ENCODE assay signal across 1 mouse cellular context in the genomic region with DNA sequence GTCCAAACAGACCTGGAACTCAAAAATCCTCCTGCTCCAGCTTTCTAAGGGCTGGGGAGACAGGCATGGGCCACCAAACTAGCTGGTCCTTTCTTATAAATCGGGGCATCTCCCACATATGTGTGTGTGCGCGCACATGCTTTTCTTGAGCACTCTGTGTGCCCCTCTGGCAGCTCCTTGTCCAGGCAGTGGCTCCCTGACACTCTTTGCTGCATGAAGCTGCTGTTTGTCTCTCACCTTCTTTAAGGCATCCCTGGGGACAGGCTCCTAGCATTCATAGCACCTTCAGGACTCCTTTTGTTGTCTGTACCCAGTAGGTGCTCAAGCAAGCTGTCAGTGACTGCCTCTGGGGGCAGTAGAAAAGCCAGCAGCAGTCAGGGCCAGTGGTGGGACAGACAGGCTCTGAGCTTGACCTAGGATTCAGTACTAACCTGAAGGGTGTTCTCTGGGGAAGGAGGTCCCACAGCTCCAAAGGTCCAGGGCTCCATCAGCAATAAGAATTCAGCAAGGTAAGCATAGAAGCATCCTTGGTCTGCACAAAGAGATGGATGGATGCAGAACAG.
TF ChIP-seq lines count a peak whose summit lies in the region.

No protein-coding gene starts in this region.

TF ChIP-seq in CH12.LX, 34 proteins besides CTCF, POLR2A, EP300 and RAD21:
- no peak; the same call in 1 of the 2 replicates for TF ChIP-seq ZMIZ1 (IDR thresholded peaks at IDR 0.05; ENCODE audit: low read depth, low read length)
- 0 out of 2 replicates have a peak, but pooled peaks have one; percentile 50 for TF ChIP-seq MAX (IDR thresholded peaks at IDR 0.05; ENCODE audit: low read length)
- no peak; the same call in 1 of the 2 replicates for TF ChIP-seq NELFE (IDR thresholded peaks at IDR 0.05; ENCODE audit: low read depth, low read length)
- 0 out of 2 replicates have a peak, but pooled peaks have one; percentile 32 for TF ChIP-seq IRF4 (IDR thresholded peaks at IDR 0.05; ENCODE audit: low read depth, low read length)
- peak; percentile 40 for TF ChIP-seq SMC3 (IDR thresholded peaks at IDR 0.05; ENCODE audit: low read depth, low read length)
- peak; percentile 90; the same call in 1 of the 2 replicates for TF ChIP-seq POLR2AphosphoS2 (IDR thresholded peaks at IDR 0.05; ENCODE audit: low read depth, low read length)
- TF ChIP-seq ZKSCAN1 (IDR thresholded peaks at IDR 0.05; ENCODE audit: borderline replicate concordance, low read depth, low read length) = peak; percentile 88
- no peak for TF ChIP-seq PAX5 (IDR thresholded peaks at IDR 0.05; ENCODE audit: low read length)
- TF ChIP-seq UBTF (IDR thresholded peaks at IDR 0.05; ENCODE audit: low read depth, low read length) = no peak
- TF ChIP-seq ELF1 (IDR thresholded peaks at IDR 0.05; ENCODE audit: low read depth, low read length) = 0 out of 2 replicates have a peak, but pooled peaks have one; percentile 22
- 0 out of 2 replicates have a peak, but pooled peaks have one; percentile 31 for TF ChIP-seq CHD2 (IDR thresholded peaks at IDR 0.05; ENCODE audit: low read length)
- no peak for TF ChIP-seq TBP (conservative IDR thresholded peaks at IDR 0.05; ENCODE audit: low read depth, low read length)
- no peak for TF ChIP-seq BHLHE40 (IDR thresholded peaks at IDR 0.05; ENCODE audit: low read depth, low read length)
- TF ChIP-seq USF1 (IDR thresholded peaks at IDR 0.05; ENCODE audit: low read depth, low read length) = no peak
- no peak; the same call in 1 of the 2 replicates for TF ChIP-seq SIN3A (IDR thresholded peaks at IDR 0.05; ENCODE audit: low read length)
- no peak for TF ChIP-seq MYC (IDR thresholded peaks at IDR 0.05; ENCODE audit: low read depth, low read length)
- TF ChIP-seq MAZ (IDR thresholded peaks at IDR 0.05; ENCODE audit: low read depth, low read length) = 0 out of 2 replicates have a peak, but pooled peaks have one; percentile 21
- no peak for TF ChIP-seq JUN (IDR thresholded peaks at IDR 0.05; ENCODE audit: insufficient read depth, low read depth, low read length)
- 0 out of 2 replicates have a peak, but pooled peaks have one; percentile 35 for TF ChIP-seq TCF12 (IDR thresholded peaks at IDR 0.05; ENCODE audit: low read depth, low read length)
- TF ChIP-seq MEF2A (IDR thresholded peaks at IDR 0.05; ENCODE audit: borderline replicate concordance, low read depth, low read length) = 0 out of 2 replicates have a peak, but pooled peaks have one; percentile 55
- peak; percentile 60; the same call in 1 of the 2 replicates for TF ChIP-seq MXI1 (IDR thresholded peaks at IDR 0.05; ENCODE audit: low read depth, low read length)
- TF ChIP-seq NRF1 (IDR thresholded peaks at IDR 0.05; ENCODE audit: low read depth, low read length) = 0 out of 2 replicates have a peak, but pooled peaks have one; percentile 17
- no peak for TF ChIP-seq MAFK (IDR thresholded peaks at IDR 0.05; ENCODE audit: insufficient replicate concordance, low read length)
- no peak for TF ChIP-seq USF2 (conservative IDR thresholded peaks at IDR 0.05; ENCODE audit: low read depth, low read length)
- TF ChIP-seq GABPA (IDR thresholded peaks at IDR 0.05; ENCODE audit: insufficient replicate concordance, low read depth, low read length) = no peak
- no peak for TF ChIP-seq JUND (conservative IDR thresholded peaks at IDR 0.05; ENCODE audit: low read depth, low read length)
- TF ChIP-seq E2F4 (IDR thresholded peaks at IDR 0.05; ENCODE audit: insufficient replicate concordance, low read depth, low read length) = no peak
- no peak for TF ChIP-seq ZNF384 (IDR thresholded peaks at IDR 0.05; ENCODE audit: low read depth, low read length)
- TF ChIP-seq HCFC1 (IDR thresholded peaks at IDR 0.05; ENCODE audit: low read depth, low read length) = 0 out of 2 replicates have a peak, but pooled peaks have one; percentile 30
- no peak for TF ChIP-seq CHD1 (IDR thresholded peaks at IDR 0.05; ENCODE audit: low read depth, low read length)
- no peak for TF ChIP-seq KAT2A (IDR thresholded peaks at IDR 0.05; ENCODE audit: insufficient replicate concordance, low read length)
- no peak for TF ChIP-seq ETS1 (conservative IDR thresholded peaks at IDR 0.05; ENCODE audit: low read depth, low read length)
- TF ChIP-seq ZC3H11A (IDR thresholded peaks at IDR 0.05; ENCODE audit: low read depth, low read length) = no peak
- no peak for TF ChIP-seq RCOR1 (conservative IDR thresholded peaks at IDR 0.05; ENCODE audit: low read depth, low read length)
